Mouse (Mus musculus) adrenal gland, postnatal 10 days (tissue): ENCODE measurements at regions not wholly inside any gene's neighbourhood (a gene's known extent, or its start where the extent isn't known, plus 50 kb on each side); places are given as distances from the start of the nearest gene placed in this dataset.
A peak's percentile ranks its signal among the peaks of the same experiment; 100 is the strongest.

ENCODE experiments used
- DNase-seq: peaks from one replicate; pipeline ENCODE4 v3.0.0; 2021; ENCODE audit warnings: mixed read lengths

GRCm38 (mm10) chr6:93623541-93623940 lies 660.2 kb downstream of the Magi1 start:
- DNase-seq = no peak

DNA sequence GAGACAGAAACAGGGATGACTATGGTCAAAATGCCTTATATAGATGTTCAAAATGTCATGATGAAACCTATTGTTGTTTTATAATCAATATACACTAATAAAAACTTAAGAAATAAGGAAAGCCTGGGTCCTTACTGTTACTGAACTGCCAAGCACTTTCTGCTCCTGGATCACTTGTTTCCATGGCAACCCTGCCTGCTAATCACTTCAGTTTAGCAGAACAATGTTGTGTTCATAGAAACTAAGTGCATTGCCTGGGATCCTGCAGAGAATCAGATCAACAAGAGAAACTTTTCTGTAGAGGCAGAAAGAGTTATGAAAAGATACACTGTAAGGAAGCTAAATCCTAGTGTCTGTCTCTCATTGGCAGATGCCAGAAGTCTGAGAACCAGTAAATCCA lies 666.8 kb downstream of the Magi1 start:
- DNase-seq = no peak

GRCm38 (mm10) chr6:93600376-93600775 lies 657.1 kb upstream of the Adamts9 start:
- DNase-seq = peak; percentile 12

- no peak for DNase-seq
Measured at GRCm38 (mm10) chr6:93599371-93599770, 656.1 kb upstream of the Adamts9 start.

DNA sequence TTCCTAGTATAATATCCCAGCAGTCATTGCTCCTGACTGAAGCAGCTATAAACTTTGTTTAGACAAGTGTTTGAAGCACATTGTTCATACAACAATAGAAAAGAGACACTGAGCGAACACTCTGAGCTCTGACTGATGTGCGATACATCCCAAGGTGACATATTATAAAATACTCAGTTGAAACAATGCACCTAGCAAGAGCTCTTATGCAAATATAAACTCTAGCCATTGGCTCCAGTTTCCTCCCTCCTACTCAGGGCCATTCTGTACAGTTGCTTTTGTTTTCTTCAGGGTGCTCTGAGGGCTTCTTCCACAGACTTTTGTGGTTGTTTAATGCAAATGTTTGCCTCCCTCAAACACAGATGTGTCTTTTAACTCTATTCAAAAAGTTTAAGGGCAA lies 646.6 kb upstream of the Adamts9 start:
- DNase-seq = no peak

- DNase-seq = peak; percentile 13
Measured at GRCm38 (mm10) chr6:93586871-93587270, 643.6 kb upstream of the Adamts9 start.

- no peak for DNase-seq
Measured at GRCm38 (mm10) chr6:93581141-93581540, 637.8 kb upstream of the Adamts9 start.

GRCm38 (mm10) chr6:93580716-93581115 lies 637.4 kb upstream of the Adamts9 start:
- DNase-seq = no peak

DNA sequence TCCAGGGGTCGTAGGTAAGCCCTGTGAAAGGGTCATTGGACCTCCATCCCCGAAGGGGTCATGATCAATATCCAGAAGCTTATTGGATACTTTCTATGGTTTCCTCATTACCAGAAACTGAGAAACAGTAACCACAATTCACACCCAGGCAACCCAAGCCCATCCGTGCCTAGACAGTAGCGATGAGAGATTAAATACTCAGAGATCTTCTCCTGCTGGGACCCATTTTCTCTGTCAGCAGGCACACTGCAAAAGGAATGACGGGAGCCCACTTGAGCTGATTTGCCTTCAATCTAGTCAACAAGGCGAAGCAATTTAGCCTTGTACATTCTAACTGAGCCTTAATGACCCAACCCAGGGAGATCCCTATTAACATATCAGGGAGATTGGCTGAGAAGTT lies 632.0 kb upstream of the Adamts9 start:
- no peak for DNase-seq

- peak; percentile 12 for DNase-seq
Measured at GRCm38 (mm10) chr6:93573679-93574635, 630.7 kb upstream of the Adamts9 start.

- DNase-seq = no peak
Measured at GRCm38 (mm10) chr6:93569866-93570265, 626.6 kb upstream of the Adamts9 start.

DNA sequence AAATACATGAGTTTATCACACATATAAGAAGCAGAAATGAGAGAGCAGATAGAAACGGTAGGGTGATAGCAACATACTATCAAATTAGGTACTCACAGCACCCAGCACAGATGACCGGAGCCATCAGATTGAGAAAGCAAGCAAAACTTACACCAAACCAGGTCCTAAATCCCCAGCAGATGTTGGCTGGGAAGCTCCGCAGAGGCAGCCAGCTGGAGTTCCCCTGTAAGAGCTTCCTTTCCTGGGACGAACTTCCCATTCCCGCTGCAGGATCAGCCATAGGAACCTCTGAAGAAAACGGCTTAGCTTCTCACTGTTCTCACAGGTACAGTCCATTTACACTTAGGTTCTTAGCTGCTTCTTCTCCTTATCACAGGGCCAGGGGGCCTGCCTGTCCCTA lies 625.9 kb upstream of the Adamts9 start:
- DNase-seq = no peak

GRCm38 (mm10) chr6:93566661-93567060 lies 623.4 kb upstream of the Adamts9 start:
- DNase-seq = no peak

DNA sequence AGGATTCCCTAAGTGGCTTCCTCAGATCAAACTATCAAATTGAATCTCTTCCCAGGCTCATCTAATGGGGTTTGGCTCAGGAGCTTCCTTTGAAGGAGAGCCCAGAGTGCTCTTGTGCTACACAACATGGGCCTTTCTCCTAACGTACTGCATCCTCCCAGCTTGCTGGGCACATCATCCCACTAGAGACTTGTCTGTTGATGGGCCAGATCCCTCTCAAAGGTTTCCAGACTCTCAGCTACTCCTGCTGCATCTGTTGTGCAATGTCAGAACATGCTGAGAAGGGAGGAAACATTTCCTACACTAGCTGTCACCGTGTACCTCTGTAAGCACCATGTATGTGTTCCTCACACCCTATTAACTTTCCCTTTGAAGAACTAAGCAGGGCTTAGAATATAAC lies 605.0 kb upstream of the Adamts9 start:
- DNase-seq = no peak

- no peak for DNase-seq
Measured at GRCm38 (mm10) chr6:93544246-93544645, 601.0 kb upstream of the Adamts9 start.

DNA sequence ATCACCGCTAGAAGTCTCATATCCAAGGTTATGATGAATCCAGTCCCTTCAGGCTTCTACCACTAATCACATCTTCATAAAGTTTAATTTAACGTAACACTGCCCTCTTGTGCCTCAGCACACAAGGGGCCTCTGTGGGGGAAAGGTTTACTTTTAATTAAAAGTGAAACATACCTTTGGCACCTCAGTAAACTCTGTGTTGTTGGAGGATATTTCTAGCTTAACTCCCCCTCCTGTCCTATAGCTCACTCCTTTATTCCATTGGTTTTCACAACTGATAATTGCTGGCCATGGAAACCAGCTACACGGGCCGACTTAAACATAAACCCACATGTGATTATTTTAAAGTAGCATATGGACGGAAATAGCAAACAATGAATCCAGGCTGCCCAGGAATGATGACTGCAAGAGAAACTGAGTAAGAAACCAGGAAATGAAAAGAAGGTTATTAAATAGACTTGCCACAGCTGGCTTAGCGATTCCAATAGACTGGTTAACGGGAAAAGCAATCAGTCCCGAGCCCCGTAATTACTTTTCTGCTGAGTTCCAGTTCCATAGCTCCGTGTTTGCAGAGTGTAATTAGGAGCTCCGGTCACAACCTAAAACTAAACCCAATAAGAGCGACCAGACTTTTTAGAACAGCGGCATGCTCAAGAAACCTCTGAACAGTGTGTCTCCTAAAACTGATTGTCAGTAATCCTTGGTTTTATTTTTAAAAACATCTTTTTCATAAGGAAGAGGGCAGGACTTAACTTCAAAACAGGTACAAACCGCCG lies 600.2 kb upstream of the Adamts9 start:
- no peak for DNase-seq

DNA sequence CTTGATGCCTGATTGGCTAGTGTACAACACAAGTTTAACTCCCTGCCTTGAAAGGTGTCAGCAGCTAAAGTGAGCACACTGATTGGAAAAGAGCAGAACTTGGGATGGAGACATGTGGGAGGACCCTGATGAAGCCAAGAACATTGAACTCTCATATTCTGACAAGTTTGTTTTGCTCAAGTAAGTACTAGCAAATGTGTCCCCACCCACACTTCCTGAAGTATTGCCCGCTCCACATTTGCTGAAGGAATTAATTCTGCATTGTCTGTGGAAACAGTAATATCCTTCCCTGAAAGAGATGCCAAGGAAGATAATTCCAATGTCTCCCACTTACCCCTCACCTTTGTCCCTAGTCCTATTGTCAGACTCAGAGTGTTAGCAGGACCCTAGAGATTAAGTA lies 596.3 kb upstream of the Adamts9 start:
- no peak for DNase-seq

- DNase-seq = no peak
Measured at GRCm38 (mm10) chr6:93539171-93539570, 595.9 kb upstream of the Adamts9 start.

- no peak for DNase-seq
Measured at GRCm38 (mm10) chr6:93537971-93538370, 594.7 kb upstream of the Adamts9 start.

DNA sequence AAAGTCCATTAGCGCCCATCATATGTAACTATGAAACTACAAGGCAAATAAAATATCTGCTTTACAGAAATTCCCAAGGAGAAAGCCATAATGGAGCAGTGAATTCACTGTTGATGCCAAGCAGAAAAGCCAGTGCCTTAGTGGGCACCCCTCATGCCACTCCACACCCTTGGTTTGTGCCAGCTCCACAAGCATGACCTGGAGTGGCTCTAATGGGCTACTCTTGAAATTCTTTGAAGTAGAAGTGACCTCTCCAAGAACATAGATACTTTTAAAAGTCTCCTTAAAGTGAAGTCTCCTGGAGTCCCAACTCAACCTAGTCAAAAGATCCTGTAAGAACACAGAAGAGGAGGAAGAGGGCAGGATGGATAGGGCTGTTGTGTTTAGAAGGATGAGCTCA lies 593.8 kb upstream of the Adamts9 start:
- no peak for DNase-seq

- DNase-seq = no peak
Measured at GRCm38 (mm10) chr6:93513818-93514217, 570.5 kb upstream of the Adamts9 start.

- DNase-seq = no peak
Measured at GRCm38 (mm10) chr6:93509857-93510256, 566.6 kb upstream of the Adamts9 start.

DNA sequence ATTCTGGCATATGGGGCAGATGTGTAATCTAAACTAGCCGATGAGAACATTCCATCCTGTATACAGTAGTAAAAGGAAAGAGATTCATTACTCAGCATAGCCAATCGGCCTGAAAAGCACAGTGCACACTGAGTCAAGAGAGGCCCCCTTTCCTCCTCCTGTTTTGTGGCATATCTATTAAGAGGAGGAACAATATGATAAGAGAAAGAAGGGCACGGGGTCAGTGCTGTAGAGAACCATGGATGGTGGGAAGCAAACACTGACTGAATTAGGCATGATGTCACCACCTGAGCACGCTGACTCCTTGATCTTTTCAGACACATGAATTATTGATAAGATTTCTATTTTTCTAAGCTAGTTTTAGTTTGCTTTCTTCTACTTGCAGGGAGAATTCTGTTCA lies 554.5 kb upstream of the Adamts9 start:
- DNase-seq = no peak
